Mouse (Mus musculus): ENCODE measurements around the gene 2310011J03Rik. TPM values are rescaled to one million over a fixed set of nuclear protein-coding genes. Genes with fewer than 3 reads are reported as not detected.

Gene 2310011J03Rik
- polyA plus RNA-seq, 1 experiment from 2014 or later = 40.8 TPM

DNA sequence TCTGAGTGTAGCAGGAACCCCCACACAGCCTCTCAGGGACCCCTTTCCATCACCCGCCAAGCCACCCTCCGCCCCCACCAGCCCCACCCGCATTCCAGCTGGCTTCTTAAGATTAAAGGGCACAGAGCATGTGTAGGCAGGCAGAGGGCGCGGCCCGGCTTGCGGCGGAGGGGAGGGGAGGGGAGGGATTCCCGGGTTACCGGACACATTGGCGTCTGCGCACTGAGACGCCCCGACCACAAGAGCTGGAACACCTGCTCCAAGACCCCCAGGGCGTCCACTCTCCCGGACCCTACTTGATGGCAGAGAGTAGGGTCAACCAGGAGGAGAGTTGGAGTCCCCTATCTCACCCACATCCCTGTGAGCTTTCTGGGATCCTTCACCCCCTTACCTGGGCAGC is 24.8 kb upstream of the 2310011J03Rik start:
- Histone ChIP-seq H3K36me3 (ENCODE audit: control insufficient read depth, insufficient read depth, low read length) (no peaks in the 10 kb centered on the region), H3K4me3 (ENCODE audit: low read depth, low read length) (no peak overlapping the region), H3K9me3 (replicated peaks; ENCODE audit: control insufficient read depth, low read length) (no peaks in the 10 kb centered on the region), H3K9ac (ENCODE audit: low read length) (no peak overlapping the region), H3K4me1 (ENCODE audit: control insufficient read depth, insufficient read depth, low read length) (peaks cover 3% of the 10 kb centered on the region; the same call in 1 of the 2 replicates), H3K4me2 (ENCODE audit: low read length) (no peak overlapping the region), H3K27ac (ENCODE audit: low read depth, low read length) (no peak overlapping the region), H3K27me3 (replicated peaks; ENCODE audit: control insufficient read depth, insufficient read depth, low read length) (peaks cover 91% of the 10 kb centered on the region)
- ATAC-seq (no peak), DNase-seq (ENCODE audit: low spot score) (no peak)
- WGBS = 1% methylated on average over 14 of the region's 16 CpGs

GRCm38 (mm10) chr10:80344131-80344661 is 23.9 kb upstream of the 2310011J03Rik start:
- Histone ChIP-seq H3K4me1 (ENCODE audit: control insufficient read depth, insufficient read depth, low read length) (peaks cover 3% of the 10 kb centered on the region; the same call in 1 of the 2 replicates), H3K27ac (ENCODE audit: low read depth, low read length) (no peak overlapping the region), H3K9me3 (replicated peaks; ENCODE audit: control insufficient read depth, low read length) (no peaks in the 10 kb centered on the region), H3K9ac (ENCODE audit: low read length) (no peak overlapping the region), H3K4me3 (ENCODE audit: low read depth, low read length) (no peak overlapping the region), H3K27me3 (replicated peaks; ENCODE audit: control insufficient read depth, insufficient read depth, low read length) (peaks cover 84% of the 10 kb centered on the region), H3K36me3 (ENCODE audit: control insufficient read depth, insufficient read depth, low read length) (no peaks in the 10 kb centered on the region), H3K4me2 (ENCODE audit: low read length) (no peak overlapping the region)
- WGBS = 47% methylated on average over 9 of the region's 9 CpGs
- no peak for ATAC-seq
- no peak for DNase-seq (ENCODE audit: low spot score)

- no peak; the same call in 1 of the 2 replicates for ATAC-seq
- H3K27ac ChIP-seq (ENCODE audit: low read depth, low read length) = no peak overlapping the region
- H3K4me2 ChIP-seq (ENCODE audit: low read length) = peak overlapping the region; percentile 50
- H3K4me1 ChIP-seq (ENCODE audit: control insufficient read depth, insufficient read depth, low read length) = peaks cover 3% of the 10 kb centered on the region; the same call in 1 of the 2 replicates
- no peak for DNase-seq (ENCODE audit: low spot score)
- no peaks in the 10 kb centered on the region for H3K36me3 ChIP-seq (ENCODE audit: control insufficient read depth, insufficient read depth, low read length)
- H3K27me3 ChIP-seq (replicated peaks; ENCODE audit: control insufficient read depth, insufficient read depth, low read length) = peaks cover 76% of the 10 kb centered on the region
- no peaks in the 10 kb centered on the region for H3K9me3 ChIP-seq (replicated peaks; ENCODE audit: control insufficient read depth, low read length)
- WGBS = 27% methylated on average over 13 of the region's 13 CpGs
- H3K9ac ChIP-seq (ENCODE audit: low read length) = no peak overlapping the region
- peak overlapping the region; percentile 24 for H3K4me3 ChIP-seq (ENCODE audit: low read depth, low read length)
Measured at GRCm38 (mm10) chr10:80343425-80343895, 23.1 kb upstream of the 2310011J03Rik start.

DNA sequence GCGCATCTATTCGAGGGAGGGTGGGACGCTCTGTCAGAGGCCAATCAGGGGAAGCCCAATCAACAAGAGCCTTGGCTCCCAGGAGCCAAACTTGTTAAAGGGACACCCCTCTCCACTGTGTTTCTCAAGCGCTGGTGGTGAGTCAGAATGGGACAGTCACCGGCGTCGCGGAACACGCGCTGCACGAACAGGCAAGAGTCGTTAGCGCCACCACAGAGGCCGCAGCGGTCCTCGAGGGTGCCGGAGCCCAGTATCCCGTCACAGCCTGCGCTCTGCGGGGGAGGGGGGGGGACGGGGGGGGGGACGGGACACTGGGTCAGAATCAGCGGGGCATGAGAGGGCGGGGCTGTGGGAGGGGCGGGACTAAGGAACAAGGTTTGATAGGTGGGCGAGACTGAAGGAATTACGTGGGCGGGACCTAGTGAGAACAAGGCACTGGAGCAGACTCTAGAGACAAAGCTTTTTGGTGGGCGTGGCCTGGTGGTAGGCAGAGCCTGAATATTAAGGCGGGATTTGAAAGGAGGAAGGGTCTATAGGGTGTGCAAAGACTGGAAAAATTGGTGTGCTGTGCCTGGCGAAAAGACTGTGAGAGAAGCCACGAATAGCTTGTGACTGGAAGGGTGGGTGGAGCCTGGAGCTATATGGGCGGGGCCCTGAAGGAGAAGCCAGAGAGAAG is 22.6 kb upstream of the 2310011J03Rik start:
- under 1% methylated on average over 33 of the region's 33 CpGs for WGBS
- Histone ChIP-seq H3K4me2 (ENCODE audit: low read length) (peak overlapping the region; percentile 50), H3K27ac (ENCODE audit: low read depth, low read length) (no peak overlapping the region), H3K27me3 (replicated peaks; ENCODE audit: control insufficient read depth, insufficient read depth, low read length) (peaks cover 71% of the 10 kb centered on the region), H3K4me1 (ENCODE audit: control insufficient read depth, insufficient read depth, low read length) (peaks cover 3% of the 10 kb centered on the region; the same call in 1 of the 2 replicates), H3K9me3 (replicated peaks; ENCODE audit: control insufficient read depth, low read length) (no peaks in the 10 kb centered on the region), H3K36me3 (ENCODE audit: control insufficient read depth, insufficient read depth, low read length) (no peaks in the 10 kb centered on the region), H3K4me3 (ENCODE audit: low read depth, low read length) (peak overlapping the region; percentile 24), H3K9ac (ENCODE audit: low read length) (0 out of 2 replicates have a peak overlapping the region, but pooled peaks have one; percentile 29)
- peak; percentile 67 for ATAC-seq
- DNase-seq (ENCODE audit: low spot score) = peak; percentile 84

DNA sequence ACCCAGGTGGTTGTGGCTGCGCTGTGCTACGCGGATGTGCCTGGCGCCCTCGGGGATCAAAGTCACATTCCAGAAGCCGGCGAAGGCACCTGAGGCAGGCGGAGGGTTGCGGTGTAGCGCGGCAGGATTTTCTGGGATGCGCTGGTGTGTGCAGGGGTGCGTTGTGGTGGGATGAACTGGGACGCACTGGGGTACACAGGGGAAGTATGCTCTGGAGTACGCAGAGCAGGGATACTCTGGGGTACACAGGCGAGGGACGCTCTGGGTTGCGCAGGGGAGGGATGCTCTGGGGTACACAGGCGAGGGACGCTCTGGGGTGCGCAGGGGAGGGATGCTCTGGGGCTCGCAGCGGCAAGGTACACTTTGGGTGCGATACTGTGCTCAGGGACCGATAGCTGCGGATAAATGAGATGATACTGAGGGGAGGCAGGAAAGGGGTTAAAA is 22.0 kb upstream of the 2310011J03Rik start:
- Histone ChIP-seq H3K27ac (ENCODE audit: low read depth, low read length) (no peak overlapping the region), H3K9ac (ENCODE audit: low read length) (no peak overlapping the region), H3K4me2 (ENCODE audit: low read length) (peak overlapping the region; percentile 50), H3K9me3 (replicated peaks; ENCODE audit: control insufficient read depth, low read length) (no peaks in the 10 kb centered on the region), H3K4me3 (ENCODE audit: low read depth, low read length) (peak overlapping the region; percentile 24), H3K27me3 (replicated peaks; ENCODE audit: control insufficient read depth, insufficient read depth, low read length) (peaks cover 65% of the 10 kb centered on the region), H3K4me1 (ENCODE audit: control insufficient read depth, insufficient read depth, low read length) (peaks cover 3% of the 10 kb centered on the region; the same call in 1 of the 2 replicates), H3K36me3 (ENCODE audit: control insufficient read depth, insufficient read depth, low read length) (no peaks in the 10 kb centered on the region)
- DNase-seq (ENCODE audit: low spot score) = no peak
- WGBS = 2% methylated on average over 26 of the region's 26 CpGs
- peak; percentile 4; the same call in 1 of the 2 replicates for ATAC-seq

DNA sequence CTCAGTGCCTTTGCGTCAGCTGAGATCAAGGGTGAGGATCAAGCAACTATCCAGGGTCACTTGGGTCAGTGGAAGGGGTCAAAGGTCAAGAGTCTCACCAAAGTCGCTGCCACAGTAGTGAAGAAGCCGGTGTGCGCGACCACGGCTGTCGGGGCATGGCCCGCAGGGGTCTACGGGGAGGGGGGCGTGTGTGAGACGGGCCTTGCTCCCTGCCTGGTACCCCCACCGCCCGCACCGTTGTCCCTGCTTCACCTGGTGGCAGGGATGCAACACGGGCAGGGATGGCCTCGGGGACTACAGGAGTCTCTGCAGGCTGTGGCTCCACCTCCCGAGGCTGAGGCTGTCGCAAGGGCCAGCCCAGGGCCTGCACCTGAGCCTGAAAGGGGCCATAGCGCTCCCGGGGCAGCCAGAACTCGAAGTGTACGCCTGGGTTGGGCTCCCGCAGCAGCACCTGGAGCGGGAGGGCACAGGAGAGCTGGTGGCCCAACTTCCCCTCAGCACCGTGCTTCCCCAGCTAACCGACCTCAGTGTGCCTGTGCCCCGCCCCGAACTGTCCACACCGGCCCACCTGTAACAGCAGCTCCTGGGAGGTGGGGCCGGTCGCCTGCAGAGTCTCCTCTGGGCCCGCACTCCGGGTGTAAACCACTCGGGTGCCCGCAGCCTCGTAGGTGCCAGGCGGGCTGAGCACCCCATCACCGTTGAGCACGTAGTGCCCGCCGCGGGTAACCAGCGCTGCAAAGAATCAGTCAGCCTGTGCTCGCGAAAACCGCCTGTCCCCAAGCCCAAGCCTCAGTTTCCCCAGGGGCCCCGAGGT is 21.4 kb upstream of the 2310011J03Rik start:
- H3K4me2 ChIP-seq (ENCODE audit: low read length) = peak overlapping the region; percentile 50; the same call in 1 of the 2 replicates
- H3K4me3 ChIP-seq (ENCODE audit: low read depth, low read length) = peak overlapping the region; percentile 24
- H3K36me3 ChIP-seq (ENCODE audit: control insufficient read depth, insufficient read depth, low read length) = no peaks in the 10 kb centered on the region
- H3K4me1 ChIP-seq (ENCODE audit: control insufficient read depth, insufficient read depth, low read length) = peaks cover 3% of the 10 kb centered on the region; the same call in 1 of the 2 replicates
- H3K9ac ChIP-seq (ENCODE audit: low read length) = no peak overlapping the region
- ATAC-seq (peak; percentile 6; the same call in 1 of the 2 replicates), DNase-seq (ENCODE audit: low spot score) (no peak)
- peaks cover 61% of the 10 kb centered on the region for H3K27me3 ChIP-seq (replicated peaks; ENCODE audit: control insufficient read depth, insufficient read depth, low read length)
- H3K27ac ChIP-seq (ENCODE audit: low read depth, low read length) = no peak overlapping the region
- WGBS = 3% methylated on average over 41 of the region's 47 CpGs
- no peaks in the 10 kb centered on the region for H3K9me3 ChIP-seq (replicated peaks; ENCODE audit: control insufficient read depth, low read length)

DNA sequence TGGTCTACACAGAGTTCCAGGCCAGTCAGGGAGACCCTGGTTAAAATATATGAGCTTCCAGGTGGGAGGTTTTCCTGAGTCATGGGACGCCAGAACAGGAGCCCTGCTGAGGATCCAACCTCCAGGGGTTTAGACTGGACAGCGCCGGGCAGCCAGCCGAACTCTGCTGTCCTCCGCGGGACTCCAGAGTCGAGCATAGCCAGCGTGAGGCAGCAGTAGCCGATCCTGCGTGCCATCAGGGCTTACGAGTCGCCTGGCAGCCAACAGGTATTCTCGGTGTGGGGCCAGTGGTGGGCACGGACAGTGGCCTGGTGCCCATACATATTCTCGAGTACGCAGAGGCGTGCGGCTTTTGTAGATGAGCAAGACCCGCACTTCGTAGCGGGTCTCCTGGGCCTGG is 20.7 kb upstream of the 2310011J03Rik start:
- H3K27ac ChIP-seq (ENCODE audit: low read depth, low read length) = no peak overlapping the region
- WGBS = 14% methylated on average over 21 of the region's 21 CpGs
- peaks cover 59% of the 10 kb centered on the region for H3K27me3 ChIP-seq (replicated peaks; ENCODE audit: control insufficient read depth, insufficient read depth, low read length)
- no peak overlapping the region for H3K9ac ChIP-seq (ENCODE audit: low read length)
- H3K4me1 ChIP-seq (ENCODE audit: control insufficient read depth, insufficient read depth, low read length) = peaks cover 3% of the 10 kb centered on the region; the same call in 1 of the 2 replicates
- ATAC-seq = no peak
- H3K4me2 ChIP-seq (ENCODE audit: low read length) = no peak overlapping the region
- H3K9me3 ChIP-seq (replicated peaks; ENCODE audit: control insufficient read depth, low read length) = no peaks in the 10 kb centered on the region
- H3K36me3 ChIP-seq (ENCODE audit: control insufficient read depth, insufficient read depth, low read length) = no peaks in the 10 kb centered on the region
- DNase-seq (ENCODE audit: low spot score) = no peak
- H3K4me3 ChIP-seq (ENCODE audit: low read depth, low read length) = no peak overlapping the region

DNA sequence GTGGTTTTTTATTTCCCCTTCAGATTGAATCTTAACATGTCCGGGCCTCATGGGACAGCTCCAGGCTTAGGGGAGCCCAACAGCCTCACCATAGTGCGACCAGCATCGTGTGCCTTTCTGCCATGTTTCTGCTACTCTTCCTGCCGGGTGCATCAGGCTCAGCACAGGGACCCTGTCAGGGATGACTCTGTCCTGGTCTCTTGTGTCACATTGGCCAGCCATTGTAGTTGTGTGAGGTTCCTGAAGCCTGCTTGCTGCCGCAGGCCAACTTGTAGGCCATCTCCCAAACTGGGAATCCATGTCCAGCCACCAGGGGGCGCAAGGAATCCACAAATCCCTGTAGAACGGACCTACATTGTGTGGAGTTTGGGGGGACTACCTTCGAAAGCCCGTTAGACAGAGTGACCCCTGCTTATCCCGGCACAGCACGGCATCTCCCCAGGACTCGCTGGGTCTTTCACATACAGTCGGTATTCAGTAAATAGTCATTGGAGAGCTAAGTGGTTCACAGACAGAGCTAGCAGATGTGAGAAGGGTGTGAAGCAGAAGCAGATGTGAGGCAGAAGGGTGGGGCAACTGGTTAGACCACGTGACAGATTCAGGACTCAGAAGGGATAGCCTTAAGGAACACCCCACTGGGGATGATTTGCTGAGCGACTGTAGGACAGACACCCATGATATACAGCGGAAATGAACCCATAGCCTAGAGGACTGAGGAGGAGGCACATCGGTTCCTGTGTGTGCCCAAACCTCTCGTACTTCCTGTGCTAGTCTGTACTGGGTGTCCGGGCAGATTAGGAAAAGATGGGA is 19.8 kb upstream of the 2310011J03Rik start:
- no peaks in the 10 kb centered on the region for H3K36me3 ChIP-seq (ENCODE audit: control insufficient read depth, insufficient read depth, low read length)
- H3K4me1 ChIP-seq (ENCODE audit: control insufficient read depth, insufficient read depth, low read length) = peaks cover 3% of the 10 kb centered on the region; the same call in 1 of the 2 replicates
- H3K4me2 ChIP-seq (ENCODE audit: low read length) = no peak overlapping the region
- H3K4me3 ChIP-seq (ENCODE audit: low read depth, low read length) = no peak overlapping the region
- 22% methylated on average over 19 of the region's 19 CpGs for whole genome bisulfite sequencing
- H3K27me3 ChIP-seq (replicated peaks; ENCODE audit: control insufficient read depth, insufficient read depth, low read length) = peaks cover 51% of the 10 kb centered on the region
- H3K27ac ChIP-seq (ENCODE audit: low read depth, low read length) = no peak overlapping the region
- H3K9me3 ChIP-seq (replicated peaks; ENCODE audit: control insufficient read depth, low read length) = no peaks in the 10 kb centered on the region
- H3K9ac ChIP-seq (ENCODE audit: low read length) = no peak overlapping the region
- DNase-seq (ENCODE audit: low spot score) (peak; percentile 86), ATAC-seq (0 out of 2 replicates have a peak, but pooled peaks have one; percentile 36)

All from forebrain, embryonic 14.5 days (tissue).